Mouse (Mus musculus): ENCODE measurements around the gene Tagap1. TPM values are rescaled to one million over a fixed set of nuclear protein-coding genes. Genes with fewer than 3 reads are reported as not detected.
"Not testable (repeated sequence)": the region's sequence is repeated elsewhere in the genome, so short reads cannot be mapped to it uniquely, and the experiment has no call there.

Gene Tagap1
- polyA plus RNA-seq, 1 experiment from 2014 or later: 29.2 TPM

GRCm38 (mm10) chr17:6979380-6979779 is 18.4 kb upstream of the Tagap1 start:
- not testable (repeated sequence) for H3K27ac ChIP-seq (ENCODE audit: poor library complexity, severe bottlenecking); ATAC-seq (ENCODE audit: insufficient number of reproducible peaks, low FRiP score)
- peak overlapping the region; percentile 82 for H3K9ac ChIP-seq

DNA sequence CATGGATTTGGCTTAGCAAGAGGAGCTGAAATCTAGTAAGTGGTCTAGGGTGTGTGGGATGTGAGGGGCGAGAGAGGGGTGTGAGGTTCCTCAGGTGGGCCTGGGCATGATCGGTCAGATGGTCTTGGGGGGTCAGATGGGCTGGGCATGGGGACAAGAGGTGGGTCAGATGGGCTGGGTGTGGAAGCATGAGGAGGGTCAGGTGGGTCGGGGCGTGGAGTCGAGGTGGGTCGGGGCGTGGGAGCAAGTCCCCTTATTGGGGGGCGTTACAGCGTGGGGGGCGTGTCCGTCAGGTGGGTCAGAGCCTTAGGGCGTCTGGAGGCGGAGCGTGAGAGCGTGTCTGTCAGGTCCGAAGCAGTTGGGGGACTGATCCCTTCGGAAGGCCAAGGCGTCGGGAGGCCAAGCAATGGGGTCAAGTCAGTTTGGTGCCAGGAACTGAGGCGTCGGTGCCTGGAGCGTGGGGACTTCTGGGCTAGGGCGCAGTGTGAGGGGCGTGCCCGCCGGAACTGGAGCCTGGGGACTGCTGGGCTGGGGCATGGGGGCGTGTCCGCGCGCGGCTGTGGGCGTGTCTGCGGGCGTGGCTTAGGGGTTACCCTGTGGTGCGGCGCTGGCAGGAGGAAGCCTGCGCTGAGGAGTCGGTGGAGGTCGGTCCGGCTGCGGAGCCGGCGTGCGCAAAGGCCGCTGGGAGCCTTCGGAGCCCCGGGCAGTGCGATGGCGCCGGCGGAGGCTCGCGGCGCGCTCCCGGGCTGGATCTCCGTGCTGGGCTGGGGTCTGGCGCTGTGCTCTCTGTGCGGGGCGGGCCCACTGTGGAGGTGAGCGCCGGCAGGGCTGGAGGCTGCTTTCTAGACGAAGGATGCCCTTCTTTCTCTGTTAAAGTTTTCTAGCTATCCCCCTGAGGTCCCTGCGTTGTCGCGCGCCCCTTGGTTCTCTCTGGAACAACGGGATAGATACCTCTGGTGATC is 17.6 kb upstream of the Tagap1 start, which contains the start of gene Gm49721:
TSS of gene Gm49721 (plus strand) at position 618 of the 962 bp plus-strand sequence.
- WGBS: under 1% methylated on average over 54 of the region's 68 CpGs
- Histone ChIP-seq H3K4me3 (peak within 1 kb of the TSS; percentile 69), H3K4me2 (peak within 1 kb of the TSS; percentile 67), H3K9ac (peak within 1 kb of the TSS; percentile 82), H3K27ac (ENCODE audit: poor library complexity, severe bottlenecking) (peak within 1 kb of the TSS; percentile 54; the same call in 1 of the 2 replicates)
- not testable (repeated sequence) for H3K27me3 ChIP-seq (replicated peaks); H3K9me3 ChIP-seq (replicated peaks); H3K4me1 ChIP-seq (replicated peaks); H3K36me3 ChIP-seq
- peak; percentile 99 for ATAC-seq (ENCODE audit: insufficient number of reproducible peaks, low FRiP score)

More at GRCm38 (mm10) chr17:6979380-6979779, 18.4 kb upstream of the Tagap1 start:
- Histone ChIP-seq H3K4me2 (peak overlapping the region; percentile 67), H3K4me3 (peak overlapping the region; percentile 69)
- not testable (repeated sequence) for H3K36me3 ChIP-seq; H3K27me3 ChIP-seq (replicated peaks); H3K9me3 ChIP-seq (replicated peaks); H3K4me1 ChIP-seq (replicated peaks)
- 29% methylated on average over 5 of the region's 5 CpGs for WGBS

DNA sequence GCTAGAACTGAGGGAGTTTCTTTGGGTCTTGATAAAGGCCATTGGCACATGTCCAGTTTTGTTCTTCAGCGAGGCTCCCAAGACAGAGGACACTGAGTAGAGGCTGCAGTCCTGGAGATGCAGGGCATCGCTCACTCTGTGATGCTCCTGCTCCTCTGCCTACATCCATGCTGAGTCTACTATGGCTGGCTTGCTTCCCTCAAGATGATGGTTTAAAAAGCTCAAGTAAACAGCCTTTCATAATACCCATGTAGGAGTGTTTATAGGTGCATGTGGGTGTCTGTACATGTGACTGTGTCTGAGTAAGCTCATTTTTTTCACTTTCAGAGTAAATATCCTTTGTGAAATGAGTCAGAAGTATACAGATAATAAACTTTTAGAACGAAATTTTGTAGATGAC is 14.0 kb upstream of the Tagap1 start:
- H3K4me2 ChIP-seq; ATAC-seq (ENCODE audit: insufficient number of reproducible peaks, low FRiP score); H3K9ac ChIP-seq: not testable (repeated sequence)

DNA sequence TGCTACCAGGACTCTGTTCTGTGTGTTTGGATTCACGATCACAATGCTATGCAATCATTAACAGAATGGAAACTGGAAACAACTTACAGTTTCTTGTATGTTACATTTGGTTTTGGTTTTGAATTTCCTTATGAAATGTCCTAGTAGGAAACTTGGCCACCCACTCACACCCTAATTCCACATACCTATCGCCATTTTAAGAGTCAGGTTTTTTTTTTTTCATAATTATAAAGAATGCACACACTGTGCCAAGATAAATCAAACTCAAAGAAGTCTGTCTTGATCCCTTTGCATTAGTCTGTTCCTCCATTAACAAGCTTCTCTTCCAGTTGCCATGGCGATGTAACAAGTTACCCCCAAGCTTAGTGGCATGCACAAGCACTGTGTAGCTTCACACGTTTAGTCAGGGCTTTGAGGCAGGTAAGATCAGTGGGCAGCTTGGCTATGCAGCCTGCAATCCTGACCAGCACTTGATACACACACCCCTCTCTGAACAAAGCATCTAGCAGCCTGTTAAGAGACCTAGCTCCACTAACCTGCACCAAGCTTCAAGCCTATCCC is 12.0 kb upstream of the Tagap1 start:
- 65% methylated on average over 4 of the region's 4 CpGs for WGBS
- not testable (repeated sequence) for H3K27me3 ChIP-seq (replicated peaks); H3K4me3 ChIP-seq; H3K9me3 ChIP-seq (replicated peaks); ATAC-seq (ENCODE audit: insufficient number of reproducible peaks, low FRiP score); H3K4me1 ChIP-seq (replicated peaks); H3K36me3 ChIP-seq; H3K9ac ChIP-seq; H3K27ac ChIP-seq (ENCODE audit: poor library complexity, severe bottlenecking); H3K4me2 ChIP-seq

More for the DNA sequence above, 14.0 kb upstream of the Tagap1 start:
- H3K27me3 ChIP-seq (replicated peaks); H3K4me3 ChIP-seq; H3K27ac ChIP-seq (ENCODE audit: poor library complexity, severe bottlenecking); H3K4me1 ChIP-seq (replicated peaks); H3K9me3 ChIP-seq (replicated peaks); H3K36me3 ChIP-seq: not testable (repeated sequence)
- 45% methylated on average over 3 of the region's 3 CpGs for WGBS

DNA sequence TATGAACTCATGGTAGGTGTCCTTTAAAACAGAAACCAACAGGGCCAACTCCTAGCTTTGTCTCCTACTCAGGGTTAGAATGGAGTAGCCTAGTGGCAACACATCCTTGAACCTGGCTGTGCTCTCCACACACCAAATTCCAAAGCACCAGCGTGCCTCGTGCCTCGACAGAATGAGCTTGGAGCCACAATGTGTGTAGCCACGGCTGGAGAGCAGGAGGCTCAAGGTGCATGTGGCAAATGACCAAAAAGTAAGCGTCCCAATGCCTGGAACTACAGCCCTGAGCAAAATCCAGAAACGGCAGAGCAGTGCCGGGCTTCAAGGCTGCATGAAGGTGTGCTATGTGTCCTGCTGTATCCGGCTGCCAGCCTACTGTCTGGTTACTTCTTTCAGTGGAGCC is 10.3 kb upstream of the Tagap1 start:
- not testable (repeated sequence) for H3K4me3 ChIP-seq; H3K36me3 ChIP-seq; H3K4me1 ChIP-seq (replicated peaks); H3K27me3 ChIP-seq (replicated peaks); H3K9me3 ChIP-seq (replicated peaks); H3K9ac ChIP-seq; H3K27ac ChIP-seq (ENCODE audit: poor library complexity, severe bottlenecking); ATAC-seq (ENCODE audit: insufficient number of reproducible peaks, low FRiP score); H3K4me2 ChIP-seq
- 78% methylated on average over 8 of the region's 8 CpGs for WGBS

GRCm38 (mm10) chr17:6970334-6970733 is 9.4 kb upstream of the Tagap1 start, which contains the start of gene Rnaset2b:
TSS of gene Rnaset2b (plus strand) at chr17:6970634.
- H3K9ac ChIP-seq; H3K27ac ChIP-seq (ENCODE audit: poor library complexity, severe bottlenecking); H3K9me3 ChIP-seq (replicated peaks); H3K27me3 ChIP-seq (replicated peaks); H3K4me3 ChIP-seq; H3K36me3 ChIP-seq; H3K4me2 ChIP-seq; H3K4me1 ChIP-seq (replicated peaks); ATAC-seq (ENCODE audit: insufficient number of reproducible peaks, low FRiP score): not testable (repeated sequence)
- 86% methylated on average over 1 of the region's 8 CpGs for WGBS

DNA sequence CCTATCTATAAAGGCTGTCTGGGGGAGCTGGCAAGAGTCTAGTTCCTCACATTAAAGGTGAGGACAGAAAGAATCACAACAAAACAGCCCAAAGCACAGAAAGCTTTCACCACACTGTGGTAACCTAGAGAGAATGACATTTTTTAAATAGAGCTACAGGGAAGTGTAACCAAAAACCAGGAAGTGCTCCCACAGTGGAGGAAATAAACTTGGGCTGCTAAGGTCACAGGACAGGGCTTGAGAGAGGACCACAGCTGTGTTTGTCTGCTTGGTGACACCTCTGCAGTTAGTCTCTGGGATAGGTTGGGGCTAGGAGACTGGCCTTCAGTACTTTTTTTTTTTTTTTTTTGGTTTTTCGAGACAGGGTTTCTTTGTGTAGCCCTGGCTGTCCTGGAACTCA is 6.7 kb upstream of the Tagap1 start:
- 18% methylated on average over 1 of the region's 1 CpGs for WGBS
- ATAC-seq (ENCODE audit: insufficient number of reproducible peaks, low FRiP score); H3K36me3 ChIP-seq; H3K27me3 ChIP-seq (replicated peaks); H3K4me2 ChIP-seq; H3K4me1 ChIP-seq (replicated peaks); H3K9ac ChIP-seq; H3K27ac ChIP-seq (ENCODE audit: poor library complexity, severe bottlenecking); H3K9me3 ChIP-seq (replicated peaks); H3K4me3 ChIP-seq: not testable (repeated sequence)

GRCm38 (mm10) chr17:6965364-6965763 is 4.4 kb upstream of the Tagap1 start:
- H3K27ac ChIP-seq (ENCODE audit: poor library complexity, severe bottlenecking); H3K9ac ChIP-seq; H3K9me3 ChIP-seq (replicated peaks); H3K4me1 ChIP-seq (replicated peaks); H3K4me2 ChIP-seq; H3K27me3 ChIP-seq (replicated peaks); ATAC-seq (ENCODE audit: insufficient number of reproducible peaks, low FRiP score); H3K4me3 ChIP-seq; H3K36me3 ChIP-seq: not testable (repeated sequence)
- WGBS: 10% methylated on average over 6 of the region's 6 CpGs

DNA sequence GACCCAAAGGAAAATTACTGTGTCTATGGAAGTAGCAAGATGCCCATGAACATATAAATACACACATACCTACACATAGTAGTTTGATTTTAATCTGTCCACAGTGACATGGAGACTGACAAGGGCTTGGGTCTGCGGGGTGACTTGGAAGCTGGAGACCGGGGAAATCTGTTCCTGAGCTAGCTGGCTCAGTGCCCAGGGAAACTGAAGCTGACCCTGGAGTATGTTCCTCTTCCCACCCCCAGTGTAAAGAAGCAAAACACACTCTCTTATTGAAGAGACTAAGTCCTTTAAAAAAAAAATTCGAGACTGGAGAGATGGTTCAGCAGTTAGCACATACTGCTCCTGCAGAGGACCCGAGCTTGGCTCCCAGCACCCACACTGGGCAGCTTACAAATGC is 2.0 kb upstream of the Tagap1 start:
- not testable (repeated sequence) for H3K4me1 ChIP-seq (replicated peaks); H3K27ac ChIP-seq (ENCODE audit: poor library complexity, severe bottlenecking); H3K9ac ChIP-seq; ATAC-seq (ENCODE audit: insufficient number of reproducible peaks, low FRiP score); H3K4me3 ChIP-seq; H3K27me3 ChIP-seq (replicated peaks); H3K4me2 ChIP-seq; H3K9me3 ChIP-seq (replicated peaks); H3K36me3 ChIP-seq
- WGBS: 55% methylated on average over 4 of the region's 4 CpGs

- not testable (repeated sequence) for H3K36me3 ChIP-seq; H3K27ac ChIP-seq (ENCODE audit: poor library complexity, severe bottlenecking); H3K27me3 ChIP-seq (replicated peaks); H3K9me3 ChIP-seq (replicated peaks); H3K4me1 ChIP-seq (replicated peaks); ATAC-seq (ENCODE audit: insufficient number of reproducible peaks, low FRiP score); H3K9ac ChIP-seq; H3K4me2 ChIP-seq; H3K4me3 ChIP-seq
- WGBS: 63% methylated on average over 4 of the region's 6 CpGs
Observed at GRCm38 (mm10) chr17:6962339-6962738, 1.4 kb upstream of the Tagap1 start.

DNA sequence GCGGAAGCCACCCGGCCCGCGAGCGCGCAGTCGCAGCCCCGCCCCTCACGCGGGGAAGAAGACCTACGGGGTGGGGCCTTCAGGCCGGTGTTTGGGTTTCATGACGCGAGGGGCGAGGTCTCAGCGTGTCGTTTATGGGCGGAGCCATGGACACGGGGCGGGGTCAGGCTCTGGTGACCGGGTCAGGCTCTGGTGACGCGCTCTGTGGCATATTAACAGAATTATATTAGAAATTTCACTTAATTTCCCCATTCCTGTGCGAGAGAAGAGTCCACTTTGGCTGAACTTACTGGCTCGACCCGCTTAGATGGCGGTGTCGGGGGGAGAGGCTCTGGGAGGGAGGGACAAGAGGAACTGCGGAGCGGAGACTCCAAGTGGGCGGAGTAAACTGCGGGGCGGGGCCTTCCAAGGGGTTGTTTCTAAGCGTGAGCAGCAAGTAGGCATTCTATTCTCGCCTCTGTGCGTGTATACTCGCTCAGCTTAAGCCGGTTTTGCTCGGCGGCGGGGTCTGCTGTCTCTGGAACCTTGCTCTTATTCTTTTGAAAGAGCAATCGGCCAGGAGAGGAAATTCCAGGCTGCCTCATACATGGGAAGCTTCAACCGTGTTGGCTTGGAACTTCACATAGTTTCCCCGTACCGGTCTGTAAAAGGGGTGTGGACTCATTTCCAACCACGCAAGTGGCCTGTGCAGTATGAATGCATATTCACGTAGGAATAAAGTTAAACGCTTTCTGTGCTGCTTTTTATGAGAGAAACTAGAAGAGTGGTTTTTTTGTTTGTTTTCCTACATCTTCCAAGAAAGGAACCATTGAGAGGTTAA is 435 bp upstream of the Tagap1 start:
- WGBS: under 1% methylated on average over 22 of the region's 48 CpGs
- Histone ChIP-seq H3K4me3 (peak overlapping the region; percentile 38), H3K4me2 (peak overlapping the region; percentile 60)
- not testable (repeated sequence) for H3K36me3 ChIP-seq; H3K9me3 ChIP-seq (replicated peaks); H3K27me3 ChIP-seq (replicated peaks); H3K4me1 ChIP-seq (replicated peaks); H3K9ac ChIP-seq; H3K27ac ChIP-seq (ENCODE audit: poor library complexity, severe bottlenecking)
- peak; percentile 98 for ATAC-seq (ENCODE audit: insufficient number of reproducible peaks, low FRiP score)

Measured in heart, embryonic 12.5 days (tissue).